Mouse (Mus musculus) intestine, embryonic 15.5 days (tissue): ENCODE results near the gene Krt84. TPM values are rescaled to one million over a fixed set of nuclear protein-coding genes. Genes with fewer than 3 reads are reported as not detected.
"Not testable (repeated sequence)": the region's sequence is repeated elsewhere in the genome, so short reads cannot be mapped to it uniquely, and the experiment has no call there.

ENCODE experiments used
- ATAC-seq: fragments of 200-750 bp; cut with Nextera tagmentation; 2 replicates; pipeline ENCODE4 v1.8.0; 2017; ENCODE audit warnings: moderate TSS enrichment, moderate library complexity
- H3K27ac ChIP-seq: fragments of 300-500 bp; sonication (generic); 2 replicates; pipeline ENCODE4 v1.5.1; 2015; ENCODE audit warnings: mild to moderate bottlenecking, inconsistent platforms
- H3K27me3 ChIP-seq: fragments of 300-500 bp; sonication (generic); replicated peaks from 2 replicates; pipeline ENCODE4 v1.6.1; 2015; ENCODE audit warnings: inconsistent platforms
- H3K36me3 ChIP-seq: fragments of 300-500 bp; sonication (generic); 2 replicates; pipeline ENCODE4 v1.6.1; 2015; ENCODE audit warnings: inconsistent platforms
- H3K4me1 ChIP-seq: fragments of 300-500 bp; sonication (generic); replicated peaks from 2 replicates; pipeline ENCODE4 v1.6.1; 2015; ENCODE audit warnings: inconsistent platforms
- H3K4me2 ChIP-seq: fragments of 300-500 bp; sonication (generic); replicated peaks from 2 replicates; pipeline ENCODE4 v1.6.1; 2015; ENCODE audit warnings: mild to moderate bottlenecking, inconsistent platforms
- H3K4me3 ChIP-seq: fragments of 300-500 bp; sonication (generic); replicated peaks from 2 replicates; pipeline ENCODE4 v1.5.1; 2015; ENCODE audit warnings: inconsistent platforms
- H3K9ac ChIP-seq: fragments of 300-500 bp; sonication (generic); 2 replicates; pipeline ENCODE4 v1.6.1; 2015; ENCODE audit warnings: inconsistent platforms
- H3K9me3 ChIP-seq: fragments of 300-500 bp; sonication (generic); 2 replicates; pipeline ENCODE4 v1.6.1; 2016; ENCODE audit warnings: inconsistent platforms
- WGBS: fragments of 180-500 bp; shearing (Covaris S2); methylation state at CpG from one replicate; pipeline ENCODE4 v1.1.7; 2015; 5-methylcytosine and 5-hydroxymethylcytosine counted together
- polyA plus RNA-seq: library from polyadenylated mRNA; unstranded; fragments of >200 nt; fragmentation: Nextera tagmentation; extraction: Ambion mirVana; gene quantifications from 2 replicates; pipeline ENCODE4 v1.2.1, GENCODE M21; 2015

Gene Krt84
- polyA plus RNA-seq, 1 experiment from 2014 or later = 0.13 TPM

DNA sequence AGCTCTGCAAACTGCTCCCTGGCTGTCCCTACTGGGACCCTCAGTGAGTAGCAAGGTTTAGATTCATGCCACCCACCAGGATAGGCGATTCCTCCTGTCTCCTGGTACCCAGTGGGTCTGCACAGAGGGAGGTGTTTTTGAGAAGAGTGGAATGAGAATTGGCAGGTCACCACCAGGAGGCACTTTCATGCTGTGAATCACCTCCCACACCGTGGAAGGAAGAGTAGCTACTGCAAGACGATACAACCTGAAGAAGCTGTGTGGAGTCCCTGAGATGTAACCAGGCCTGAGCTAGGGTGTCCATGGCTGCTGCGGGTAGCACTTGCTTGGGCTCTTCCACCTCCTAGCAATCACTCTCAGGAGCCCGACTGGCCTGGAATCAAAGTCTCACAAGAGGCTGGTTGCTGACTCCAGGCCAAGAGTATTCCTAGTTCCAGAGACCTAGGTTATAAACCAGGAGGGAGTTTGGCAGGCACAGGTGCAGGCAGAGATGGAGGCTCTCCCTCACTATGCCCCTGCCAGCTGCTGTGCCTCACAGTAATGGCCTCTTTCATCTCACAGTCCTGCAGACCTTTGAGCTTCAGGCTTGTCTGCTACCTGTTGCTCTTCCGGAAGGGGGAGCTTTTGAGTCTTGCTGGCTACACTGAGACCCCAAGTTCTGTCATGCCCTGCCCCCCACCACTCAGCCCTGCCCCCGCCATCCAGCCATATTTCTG lies 5.4 kb upstream of the Krt84 start:
- Histone ChIP-seq H3K36me3 (no peaks in the 10 kb centered on the region), H3K27ac (no peak overlapping the region), H3K4me3 (no peak overlapping the region), H3K27me3 (no peaks in the 10 kb centered on the region), H3K9ac (no peak overlapping the region), H3K4me1 (peaks cover 5% of the 10 kb centered on the region; the same call in 1 of the 2 replicates), H3K4me2 (no peak overlapping the region), H3K9me3 (no peaks in the 10 kb centered on the region)
- 36% methylated on average over 7 of the region's 7 CpGs for WGBS
- ATAC-seq = peak; percentile 41; the same call in 1 of the 2 replicates

- no peak for ATAC-seq
These were observed 3.6 kb upstream of the Krt84 start for GRCm38 (mm10) chr15:101536054-101536850.

DNA sequence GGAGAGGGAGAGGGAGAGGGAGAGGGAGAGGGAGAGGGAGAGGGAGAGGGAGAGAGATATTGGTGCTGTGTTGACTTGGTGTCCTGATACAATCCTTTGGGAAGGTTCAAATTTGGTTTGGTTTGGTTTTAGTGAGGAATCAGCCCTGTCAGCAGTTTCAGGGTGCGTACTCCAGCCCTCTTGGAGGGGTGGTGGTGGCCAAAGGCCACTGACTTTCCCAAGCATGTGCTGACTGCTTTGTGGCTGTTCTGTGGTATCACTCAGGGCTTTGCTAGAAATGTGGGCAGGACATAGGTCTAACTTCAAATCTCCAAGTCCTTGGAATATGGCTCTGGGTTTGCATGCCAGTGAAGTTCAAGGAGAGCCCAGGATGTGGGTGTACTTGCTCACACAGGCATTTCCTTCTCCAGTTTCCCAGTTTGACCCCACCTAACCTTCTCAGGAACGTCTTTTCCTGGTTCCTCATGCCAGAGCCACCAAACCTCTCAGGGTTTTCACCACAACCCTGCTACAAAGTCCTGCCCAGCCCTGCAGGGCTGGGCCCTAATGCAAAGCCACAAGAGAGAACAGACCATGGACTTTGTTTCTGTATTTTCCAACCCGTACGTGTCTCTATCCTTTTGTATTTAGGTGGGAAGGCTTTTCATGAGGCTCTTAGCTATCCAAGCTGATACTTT lies 9.9 kb downstream of the Krt84 start:
- Histone ChIP-seq H3K36me3 (no peaks in the 10 kb centered on the region), H3K27me3 (0 out of 2 replicates have a peak, but pooled peaks cover 2% of the 10 kb centered on the region), H3K4me1 (no peaks in the 10 kb centered on the region), H3K4me3 (no peak overlapping the region), H3K9me3 (no peaks in the 10 kb centered on the region), H3K27ac (0 out of 2 replicates have a peak overlapping the region, but pooled peaks have one; percentile 22), H3K9ac (no peak overlapping the region), H3K4me2 (no peak overlapping the region)
- WGBS = 61% methylated on average over 4 of the region's 4 CpGs
- peak; percentile 88 for ATAC-seq

More at GRCm38 (mm10) chr15:101536054-101536850, 3.6 kb upstream of the Krt84 start:
- Histone ChIP-seq H3K27me3 (no peaks in the 10 kb centered on the region), H3K4me3 (no peak overlapping the region), H3K4me2 (no peak overlapping the region), H3K9ac (no peak overlapping the region), H3K27ac (no peak overlapping the region), H3K36me3 (no peaks in the 10 kb centered on the region), H3K4me1 (peaks cover 5% of the 10 kb centered on the region; the same call in 1 of the 2 replicates), H3K9me3 (no peaks in the 10 kb centered on the region)
- WGBS = 54% methylated on average over 9 of the region's 9 CpGs

DNA sequence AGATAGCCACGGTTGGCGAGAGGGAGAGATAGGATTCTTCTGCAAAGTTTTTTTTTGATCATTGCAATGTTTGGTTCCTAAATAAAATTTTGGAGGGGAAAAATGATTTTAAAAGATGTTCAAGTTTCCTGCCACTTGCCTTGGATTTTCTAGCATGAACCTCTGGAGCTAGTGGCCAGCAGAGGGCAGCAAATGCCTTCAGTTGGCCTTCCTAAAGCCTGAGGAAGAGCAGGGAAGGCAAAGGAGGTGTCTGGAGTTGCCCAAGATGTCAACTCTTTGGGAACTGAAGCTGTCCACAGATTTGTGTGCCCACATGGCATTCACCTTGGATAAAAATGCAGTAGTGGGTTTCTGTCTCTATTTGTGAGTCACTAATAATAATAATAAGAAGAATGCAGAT lies 12.8 kb downstream of the Krt84 start:
- H3K27me3 ChIP-seq = no peaks in the 10 kb centered on the region
- no peak overlapping the region for H3K27ac ChIP-seq
- no peaks in the 10 kb centered on the region for H3K36me3 ChIP-seq
- WGBS = 19% methylated on average over 2 of the region's 2 CpGs
- no peaks in the 10 kb centered on the region for H3K9me3 ChIP-seq
- no peaks in the 10 kb centered on the region for H3K4me1 ChIP-seq
- H3K4me2 ChIP-seq = no peak overlapping the region
- no peak for ATAC-seq
- H3K4me3 ChIP-seq = no peak overlapping the region
- H3K9ac ChIP-seq = no peak overlapping the region

DNA sequence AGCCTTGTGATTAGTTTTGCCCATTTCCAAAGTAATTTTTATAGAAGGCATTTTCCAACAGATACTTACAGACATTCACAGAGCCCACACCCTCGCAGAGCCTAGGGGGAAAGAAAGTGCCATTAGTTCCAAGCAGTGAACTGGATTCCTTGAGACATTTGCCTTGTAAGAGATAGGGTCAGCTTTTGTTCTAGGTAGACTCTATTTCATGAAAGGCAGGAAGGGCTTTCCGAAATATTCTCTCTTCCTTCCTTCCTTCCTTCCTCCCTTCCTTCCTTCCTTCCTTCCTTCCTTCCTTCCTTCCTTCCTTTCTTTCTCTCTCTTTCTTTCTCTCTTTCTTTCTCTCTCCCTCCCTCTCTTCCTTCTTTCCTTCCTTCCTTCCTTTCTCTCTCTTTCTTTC lies 15.5 kb downstream of the Krt84 start, which contains the start of gene Gm49425:
Gene Gm49425, minus strand, starts transcription at position 101 of the 400 bp plus-strand sequence.
- ATAC-seq = not testable (repeated sequence)
- WGBS = 65% methylated on average over 2 of the region's 2 CpGs

GRCm38 (mm10) chr15:101508247-101508646 lies 24.4 kb downstream of the Krt84 start:
- no peaks in the 10 kb centered on the region for H3K36me3 ChIP-seq
- 45% methylated on average over 9 of the region's 9 CpGs for WGBS
- no peak for ATAC-seq

More for the DNA sequence above, 15.5 kb downstream of the Krt84 start, which contains the start of gene Gm49425:
- H3K9me3 ChIP-seq, H3K9ac ChIP-seq, H3K4me3 ChIP-seq, H3K27ac ChIP-seq, H3K27me3 ChIP-seq, H3K4me2 ChIP-seq, H3K36me3 ChIP-seq, H3K4me1 ChIP-seq: not testable (repeated sequence)

GRCm38 (mm10) chr15:101506896-101507758 lies 25.5 kb downstream of the Krt84 start:
- Histone ChIP-seq H3K9ac (no peak overlapping the region), H3K9me3 (no peaks in the 10 kb centered on the region), H3K4me1 (no peaks in the 10 kb centered on the region), H3K4me3 (no peak overlapping the region), H3K4me2 (no peak overlapping the region), H3K27ac (no peak overlapping the region), H3K36me3 (no peaks in the 10 kb centered on the region), H3K27me3 (no peaks in the 10 kb centered on the region; the same call in 1 of the 2 replicates)
- ATAC-seq = no peak
- 50% methylated on average over 14 of the region's 14 CpGs for WGBS

More at GRCm38 (mm10) chr15:101508247-101508646, 24.4 kb downstream of the Krt84 start:
- Histone ChIP-seq H3K4me2 (no peak overlapping the region), H3K27me3 (no peaks in the 10 kb centered on the region), H3K4me3 (no peak overlapping the region), H3K9me3 (no peaks in the 10 kb centered on the region), H3K27ac (no peak overlapping the region), H3K9ac (no peak overlapping the region), H3K4me1 (no peaks in the 10 kb centered on the region)

DNA sequence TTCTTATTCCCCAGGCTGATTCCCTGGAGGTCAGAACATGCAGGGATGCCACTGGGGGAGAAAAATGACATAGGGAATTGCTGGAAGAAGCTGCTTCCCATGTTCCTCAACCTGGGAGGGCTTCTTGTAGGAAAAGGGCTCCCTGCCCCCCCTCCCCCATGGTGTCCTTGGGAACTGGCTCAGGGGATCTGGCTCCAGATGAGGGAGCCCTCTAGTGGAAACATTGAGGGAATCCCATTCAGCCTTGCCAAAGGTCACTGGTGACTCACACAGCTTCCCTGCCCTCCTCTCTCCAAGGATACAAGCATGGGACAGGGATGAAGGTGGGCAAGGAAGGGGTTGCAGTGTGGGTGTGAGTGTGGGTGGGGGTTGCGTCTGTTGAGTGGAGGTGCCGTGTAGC lies 35.4 kb downstream of the Krt84 start:
- Histone ChIP-seq H3K27me3 (no peaks in the 10 kb centered on the region; the same call in 1 of the 2 replicates), H3K27ac (no peak overlapping the region), H3K36me3 (no peaks in the 10 kb centered on the region), H3K4me1 (peaks cover 3% of the 10 kb centered on the region; the same call in 1 of the 2 replicates), H3K4me3 (no peak overlapping the region), H3K9me3 (no peaks in the 10 kb centered on the region), H3K9ac (no peak overlapping the region), H3K4me2 (no peak overlapping the region)
- WGBS = 72% methylated on average over 2 of the region's 2 CpGs
- peak; percentile 45 for ATAC-seq

- Histone ChIP-seq H3K36me3 (no peaks in the 10 kb centered on the region), H3K27me3 (no peaks in the 10 kb centered on the region), H3K4me2 (no peak overlapping the region), H3K4me3 (no peak overlapping the region), H3K9ac (no peak overlapping the region), H3K9me3 (no peaks in the 10 kb centered on the region), H3K27ac (no peak overlapping the region), H3K4me1 (peaks cover 3% of the 10 kb centered on the region; the same call in 1 of the 2 replicates)
- 81% methylated on average over 8 of the region's 8 CpGs for WGBS
- no peak for ATAC-seq
These were observed 37.4 kb downstream of the Krt84 start for GRCm38 (mm10) chr15:101495266-101495665.

GRCm38 (mm10) chr15:101494203-101494602 lies 38.4 kb downstream of the Krt84 start:
- no peak overlapping the region for H3K4me2 ChIP-seq
- 48% methylated on average over 1 of the region's 1 CpGs for WGBS
- H3K27me3 ChIP-seq = no peaks in the 10 kb centered on the region
- no peak overlapping the region for H3K27ac ChIP-seq
- no peaks in the 10 kb centered on the region for H3K9me3 ChIP-seq
- no peak overlapping the region for H3K4me3 ChIP-seq
- no peak overlapping the region for H3K9ac ChIP-seq
- H3K4me1 ChIP-seq = peaks cover 3% of the 10 kb centered on the region; the same call in 1 of the 2 replicates
- H3K36me3 ChIP-seq = no peaks in the 10 kb centered on the region
- no peak for ATAC-seq

DNA sequence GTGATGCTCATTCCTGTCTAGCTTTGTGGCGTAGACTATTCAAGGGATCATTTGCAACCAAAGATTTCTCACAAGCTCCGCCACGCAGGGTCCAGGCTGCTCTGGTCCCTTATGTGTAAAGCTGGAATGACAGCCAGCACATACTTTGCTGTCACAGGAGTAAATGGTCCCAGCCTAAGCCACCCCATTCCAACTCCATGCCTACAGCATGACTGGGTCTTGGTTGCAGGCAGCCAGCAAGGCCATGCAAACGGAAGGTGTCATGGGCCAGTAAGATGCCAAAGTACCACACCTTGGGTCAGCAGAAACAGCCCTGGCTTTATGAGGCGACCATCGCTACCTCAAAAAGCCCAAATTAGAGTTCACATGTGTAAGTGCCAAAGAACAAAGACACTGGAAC lies 38.9 kb downstream of the Krt84 start:
- H3K27ac ChIP-seq = no peak overlapping the region
- no peak for ATAC-seq
- H3K27me3 ChIP-seq = no peaks in the 10 kb centered on the region
- H3K36me3 ChIP-seq = no peaks in the 10 kb centered on the region
- no peak overlapping the region for H3K4me2 ChIP-seq
- H3K4me3 ChIP-seq = no peak overlapping the region
- no peak overlapping the region for H3K9ac ChIP-seq
- H3K4me1 ChIP-seq = peaks cover 3% of the 10 kb centered on the region; the same call in 1 of the 2 replicates
- H3K9me3 ChIP-seq = no peaks in the 10 kb centered on the region
- WGBS = 93% methylated on average over 6 of the region's 6 CpGs
